Mouse (Mus musculus): ENCODE data around the gene Hsp90b1.
"Not testable (repeated sequence)": the region's sequence is repeated elsewhere in the genome, so short reads cannot be mapped to it uniquely, and the experiment has no call there.

Gene Hsp90b1

DNA sequence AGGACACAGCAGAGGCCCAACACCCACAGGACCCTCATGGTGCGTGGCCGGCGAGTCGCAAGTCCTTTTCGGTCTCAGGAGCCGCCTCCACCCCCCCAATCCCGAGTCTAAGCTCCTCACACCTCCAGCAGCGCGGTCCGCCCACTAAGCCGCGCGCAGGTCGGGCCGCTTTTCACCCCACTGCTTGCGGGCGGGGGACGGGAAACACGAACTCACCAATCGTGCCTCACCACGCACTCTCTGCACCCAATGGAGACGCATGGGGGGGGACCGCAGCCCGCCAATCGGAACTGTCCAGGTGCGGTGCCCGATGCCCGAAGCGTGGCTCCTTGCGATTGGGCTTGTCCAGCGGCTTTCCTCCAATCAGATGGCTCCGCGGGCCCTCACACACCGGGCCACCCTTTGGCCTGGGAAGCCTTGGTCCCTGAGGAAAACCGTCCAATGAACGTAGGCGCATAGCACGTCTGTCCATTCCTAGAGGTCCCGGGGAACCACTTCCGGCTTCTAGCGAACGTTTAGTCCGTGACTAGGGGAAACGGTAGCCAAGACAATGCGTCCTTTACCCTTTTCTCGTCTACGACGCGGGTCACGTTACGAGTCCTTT is at the start of gene Hsp90b1, which contains the start of gene Ttc41:
Gene Hsp90b1 (minus strand): TSS at position 192 of the 604 bp plus-strand sequence.
Gene Ttc41 (plus strand): TSS at position 494 of the 604 bp plus-strand sequence.
- peak; percentile 99 for DNase-seq

GRCm38 (mm10) chr10:86744306-86744705 is 39.0 kb upstream of the Hsp90b1 start:
- no peak for DNase-seq

GRCm38 (mm10) chr10:86742918-86743317 is 37.6 kb upstream of the Hsp90b1 start:
- no peak for DNase-seq

DNA sequence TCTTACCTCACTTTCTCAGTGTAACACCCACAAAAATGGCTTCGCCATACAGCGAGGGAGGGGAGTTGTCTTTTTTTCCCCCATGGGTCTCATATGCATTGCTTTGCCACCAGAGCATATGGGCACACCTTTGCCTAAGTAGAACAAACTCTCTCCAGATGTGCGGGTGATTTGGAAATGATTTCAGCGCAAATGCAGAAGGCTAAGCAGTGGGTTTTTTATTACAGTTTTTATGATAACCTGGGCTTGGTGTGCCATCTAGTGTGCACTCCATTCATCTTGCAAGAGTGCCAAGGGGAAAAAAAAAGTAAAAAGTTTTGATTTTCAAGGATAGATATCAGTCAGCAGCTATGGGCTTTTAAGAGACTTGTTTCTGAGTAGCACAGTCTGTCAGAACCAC is 29.7 kb upstream of the Hsp90b1 start:
- DNase-seq, result no peak

DNA sequence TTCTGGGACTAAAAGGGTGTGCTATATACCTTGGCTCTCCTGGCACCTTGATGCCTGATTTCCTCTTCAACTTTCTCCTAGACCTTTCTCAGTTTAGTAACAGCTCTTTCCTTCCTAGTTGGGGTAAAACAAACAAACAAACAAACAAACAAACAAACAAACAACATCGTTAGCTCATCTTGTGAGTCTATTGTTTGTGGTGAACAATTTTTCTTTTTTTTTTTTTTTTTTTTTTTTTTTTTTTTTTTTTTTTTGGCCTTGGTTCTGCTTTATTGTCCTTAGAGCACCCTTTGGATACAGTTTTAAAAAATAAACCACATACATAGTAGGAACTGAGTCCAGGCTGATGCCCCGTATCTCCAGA is 26.2 kb upstream of the Hsp90b1 start:
- DNase-seq, result no peak

- peak; percentile 81 for DNase-seq
Observed at GRCm38 (mm10) chr10:86730823-86731499, 25.7 kb upstream of the Hsp90b1 start.

GRCm38 (mm10) chr10:86728176-86728575 is 22.9 kb upstream of the Hsp90b1 start:
- DNase-seq, result no peak

GRCm38 (mm10) chr10:86727548-86727980 is 22.3 kb upstream of the Hsp90b1 start:
- DNase-seq, result peak; percentile 70

- DNase-seq, result no peak
Observed at GRCm38 (mm10) chr10:86712156-86712555, 6.8 kb upstream of the Hsp90b1 start.

DNA sequence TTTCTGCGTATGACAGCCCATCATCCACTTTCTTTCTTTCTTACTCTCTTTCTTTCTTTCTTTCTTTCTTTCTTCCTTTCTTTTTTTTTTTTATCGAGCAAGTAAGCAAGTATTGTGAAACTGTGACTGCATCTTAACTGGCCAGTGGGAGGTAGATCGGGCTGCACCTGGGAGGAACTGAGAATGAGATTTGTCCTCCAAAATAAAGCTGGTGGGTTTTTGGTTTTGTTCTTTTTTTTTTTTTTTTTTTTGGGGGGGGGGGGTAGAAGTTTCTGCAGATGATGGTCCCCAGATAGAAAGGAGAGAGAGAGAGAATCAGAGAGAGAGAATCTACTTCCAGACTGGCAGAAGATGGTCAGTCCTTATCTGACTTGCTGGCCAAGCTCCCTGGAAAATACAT is 1.8 kb upstream of the Hsp90b1 start:
- DNase-seq, result no peak

- DNase-seq, result peak; percentile 79
Observed at GRCm38 (mm10) chr10:86705922-86706752, 828 bp upstream of the Hsp90b1 start.

DNA sequence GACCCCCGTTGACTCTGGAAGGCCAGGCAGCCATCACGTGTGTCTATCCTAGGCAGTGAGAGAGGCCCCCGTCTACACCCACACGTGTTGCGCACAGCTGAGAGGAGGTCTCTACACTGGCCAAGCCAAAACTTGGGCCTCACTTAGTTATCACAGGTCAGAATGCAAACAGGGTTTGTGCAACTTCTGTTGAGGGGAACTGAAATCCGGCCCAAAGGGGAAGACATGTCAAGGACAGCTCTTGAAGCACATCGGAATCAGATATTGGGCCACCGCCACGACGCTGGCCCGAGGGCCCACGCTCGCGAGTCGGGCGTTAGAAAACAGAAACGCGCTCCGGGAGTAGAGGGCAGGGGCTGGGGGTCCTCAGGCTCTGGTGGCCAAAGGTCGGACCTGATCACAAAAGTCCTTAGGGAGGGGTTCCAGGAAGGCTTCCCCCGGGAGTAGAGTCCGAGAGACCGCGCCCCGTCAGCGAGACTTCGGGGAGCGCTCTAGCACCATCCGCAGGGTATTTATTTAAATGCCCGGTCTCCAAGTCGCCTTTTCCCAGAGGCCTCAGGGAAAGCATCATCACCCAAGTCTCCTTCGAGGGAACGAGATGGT is 619 bp downstream of the Hsp90b1 start:
- peak; percentile 47 for DNase-seq

- DNase-seq, result no peak
Observed at GRCm38 (mm10) chr10:86704141-86704540, 1.2 kb downstream of the Hsp90b1 start.

- no peak for DNase-seq
Observed at GRCm38 (mm10) chr10:86703375-86703774, 1.9 kb downstream of the Hsp90b1 start.

DNA sequence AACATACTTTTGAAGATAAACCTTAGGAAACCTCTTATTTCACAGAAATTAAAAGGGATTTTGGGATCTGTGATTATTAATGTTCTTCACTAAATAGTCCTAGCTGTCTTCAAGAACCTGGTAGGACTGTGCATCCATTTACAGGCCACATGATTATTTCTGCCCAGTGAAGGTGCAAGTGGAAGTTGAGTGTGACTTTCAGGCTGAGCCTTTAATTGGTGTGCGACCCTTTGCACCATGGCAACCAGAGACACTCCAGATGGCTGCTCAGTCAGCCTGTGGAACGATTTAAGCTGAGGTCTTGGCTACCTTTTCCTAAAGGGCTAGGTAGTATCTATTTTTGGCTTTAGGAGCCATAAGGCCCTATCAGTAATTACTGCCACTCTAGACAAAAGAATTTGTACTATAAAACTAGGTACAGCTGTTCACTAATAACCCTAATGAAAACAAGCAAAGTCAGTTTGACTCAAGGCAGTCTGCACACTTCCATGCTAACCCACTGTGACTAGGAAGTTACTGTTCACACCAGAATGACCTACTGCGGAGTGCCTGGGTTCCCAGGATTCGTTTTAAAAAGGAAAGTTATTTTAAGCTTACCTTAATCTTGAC is 2.9 kb downstream of the Hsp90b1 start:
- no peak for DNase-seq

DNA sequence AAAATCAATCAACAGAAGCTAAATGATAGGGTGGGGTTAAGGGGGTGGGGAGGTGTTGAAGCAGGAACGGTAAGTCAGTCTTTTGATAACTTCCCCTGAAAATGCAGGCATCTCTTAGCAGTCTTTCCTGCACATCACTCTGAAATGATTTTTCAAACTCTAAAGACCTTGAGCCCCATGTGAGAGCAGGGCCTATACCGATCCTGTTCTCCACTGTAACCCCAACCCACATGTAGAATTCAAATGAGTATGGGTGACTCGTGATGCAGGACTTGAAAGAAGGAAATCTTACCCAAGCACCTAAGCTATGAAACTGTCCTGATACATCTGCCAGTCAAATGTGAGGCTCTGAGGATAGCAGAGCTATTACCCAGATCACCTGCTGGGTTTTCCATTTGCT is 4.3 kb downstream of the Hsp90b1 start:
- no peak for DNase-seq

DNA sequence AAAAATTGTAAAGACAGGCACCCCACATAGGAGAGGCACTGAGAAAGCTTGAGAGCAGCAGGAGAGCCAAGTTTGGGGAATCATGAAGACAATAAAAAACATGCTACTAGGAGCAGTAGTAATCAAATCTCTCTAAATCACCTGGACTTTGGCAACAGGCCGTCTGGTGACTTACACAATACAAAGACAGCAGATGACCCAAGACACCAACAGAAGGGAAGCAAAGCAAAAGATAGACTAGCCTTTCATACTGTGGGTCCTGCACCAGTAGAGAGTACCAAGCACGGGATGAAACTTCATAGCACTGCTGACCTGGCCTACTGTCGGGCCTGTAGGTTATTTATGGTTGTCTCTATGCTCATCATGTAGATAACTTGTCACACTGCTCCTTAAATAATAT is 5.1 kb downstream of the Hsp90b1 start:
- DNase-seq, result no peak

GRCm38 (mm10) chr10:86686017-86686360 is 19.3 kb downstream of the Hsp90b1 start:
- DNase-seq, result not testable (repeated sequence)

DNA sequence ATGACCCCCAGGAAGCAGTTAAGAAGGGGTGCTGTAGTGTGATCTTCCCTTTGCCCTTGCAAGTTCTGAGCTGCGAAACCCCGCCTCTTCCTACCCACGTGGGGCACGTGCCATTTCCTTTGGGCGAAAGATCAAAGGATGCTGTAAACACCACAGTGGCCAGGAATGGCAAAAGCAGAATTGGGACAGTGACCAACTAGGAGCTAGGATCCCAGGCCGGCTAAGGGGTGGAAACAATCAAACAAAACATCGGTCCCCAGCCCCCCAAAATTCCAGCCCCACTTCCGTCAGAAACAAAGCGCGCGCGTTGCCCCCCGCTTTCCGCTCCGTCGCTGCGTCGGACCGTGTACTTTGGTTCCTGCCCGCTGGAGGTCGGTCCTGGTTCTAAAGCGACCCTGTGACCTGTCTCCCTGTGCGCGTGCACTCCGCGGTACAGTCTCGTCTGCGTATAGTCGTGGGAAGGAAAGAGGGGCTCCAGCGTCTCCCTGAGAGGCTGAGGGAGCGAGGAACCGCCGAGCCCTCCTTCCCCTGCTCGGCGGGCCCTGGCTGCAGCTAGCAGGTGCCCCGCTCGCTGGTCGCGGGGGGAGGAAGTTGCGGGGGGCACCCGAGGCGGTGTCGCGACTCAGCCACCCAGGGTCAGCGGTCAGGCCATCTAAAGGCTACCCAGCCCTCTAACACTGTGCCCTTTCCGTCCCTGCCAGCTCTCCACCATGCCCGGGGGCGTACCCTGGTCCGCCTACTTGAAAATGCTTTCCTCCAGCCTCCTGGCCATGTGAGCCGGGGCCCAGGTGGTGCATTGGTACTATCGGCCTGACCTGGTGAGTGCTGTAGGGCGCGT is 19.9 kb downstream of the Hsp90b1 start:
- peak; percentile 77 for DNase-seq

GRCm38 (mm10) chr10:86684797-86685178 is 20.5 kb downstream of the Hsp90b1 start:
- DNase-seq, result not testable (repeated sequence)

DNA sequence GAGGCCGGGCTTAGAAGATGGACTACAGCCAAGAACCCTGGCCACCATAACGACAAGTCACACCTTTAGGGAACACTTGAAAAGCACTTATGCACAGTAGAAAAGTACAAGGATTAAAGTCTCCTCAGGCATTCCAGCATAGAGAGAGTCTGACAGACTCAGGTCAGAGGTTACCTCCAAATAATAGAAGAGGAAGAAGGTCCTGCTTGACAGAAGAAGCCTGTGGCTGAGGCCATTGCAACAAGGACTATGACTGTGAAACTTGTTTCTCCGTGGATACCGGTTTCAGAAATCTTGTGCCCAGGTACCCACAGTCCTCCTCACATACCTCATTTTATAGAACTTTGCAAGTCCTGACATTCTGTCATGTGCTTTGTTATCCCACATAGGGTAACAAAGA is 34.8 kb downstream of the Hsp90b1 start:
- DNase-seq, result not testable (repeated sequence)

Measured in liver (tissue).